Mouse (Mus musculus) G1E (cell line): ENCODE measurements around the gene Tmem205.

Source experiments
- CTCF ChIP-seq: IDR thresholded peaks from 2 replicates; pipeline ENCODE4 v1.5.1; 2012; ENCODE audit warnings: low read depth, low read length, inconsistent platforms, mixed read lengths
- GATA2 ChIP-seq: IDR thresholded peaks from 2 replicates; pipeline ENCODE4 v1.6.1; 2012; ENCODE audit warnings: low read depth, low read length, inconsistent platforms, borderline replicate concordance
- POLR2AphosphoS5 ChIP-seq: IDR thresholded peaks from 2 replicates; pipeline ENCODE4 v1.6.1; 2012; ENCODE audit warnings: low read depth, low read length, inconsistent platforms; ENCODE audit not compliant: insufficient replicate concordance
- TAL1 ChIP-seq: conservative IDR thresholded peaks from 2 replicates; pipeline ENCODE4 v1.6.1; 2012; ENCODE audit warnings: low read depth, low read length, inconsistent platforms, mixed read lengths

DNA sequence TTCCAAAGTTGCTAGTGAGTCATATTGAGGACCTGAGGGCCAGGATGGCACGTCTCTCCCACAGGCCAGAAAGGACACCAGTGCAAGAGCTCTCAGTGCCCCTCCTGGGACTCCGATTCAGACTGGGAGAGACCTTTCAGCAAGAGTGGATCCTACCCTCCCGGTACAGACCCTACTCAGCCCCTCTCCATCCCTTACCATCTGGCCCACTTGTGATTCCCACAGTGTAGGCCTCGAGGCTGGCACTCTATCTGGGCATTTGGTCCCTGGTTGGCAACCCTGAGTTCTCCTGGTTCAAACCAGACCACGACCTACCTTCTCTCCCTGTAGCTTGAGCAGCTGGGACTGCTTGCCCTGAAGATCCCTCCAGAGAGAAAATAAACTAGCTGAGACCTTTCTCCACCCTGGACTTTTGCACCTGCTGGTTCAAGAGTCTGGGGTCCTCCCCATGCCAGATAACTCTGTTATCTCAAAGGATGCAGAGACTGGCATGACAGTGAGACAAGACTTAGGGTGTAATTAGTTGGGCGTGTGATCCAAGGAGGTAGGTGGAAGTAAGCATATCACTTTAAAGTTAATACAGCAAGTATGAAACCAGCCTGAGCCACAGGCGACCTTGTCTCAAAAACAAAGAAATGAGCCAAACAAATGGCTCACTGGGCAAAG is 8.2 kb upstream of the Tmem205 start:
- TF ChIP-seq CTCF, result no peak
- no peak for TF ChIP-seq GATA2
- no peak for TF ChIP-seq TAL1
- TF ChIP-seq POLR2AphosphoS5, result no peak
